Mouse (Mus musculus): ENCODE measurements around the gene Plxnd1. TPM values are rescaled to one million over a fixed set of nuclear protein-coding genes. Genes with fewer than 3 reads are reported as not detected.

The Plxnd1 gene
- polyA plus RNA-seq, 1 experiment from 2014 or later = 8.5 TPM

DNA sequence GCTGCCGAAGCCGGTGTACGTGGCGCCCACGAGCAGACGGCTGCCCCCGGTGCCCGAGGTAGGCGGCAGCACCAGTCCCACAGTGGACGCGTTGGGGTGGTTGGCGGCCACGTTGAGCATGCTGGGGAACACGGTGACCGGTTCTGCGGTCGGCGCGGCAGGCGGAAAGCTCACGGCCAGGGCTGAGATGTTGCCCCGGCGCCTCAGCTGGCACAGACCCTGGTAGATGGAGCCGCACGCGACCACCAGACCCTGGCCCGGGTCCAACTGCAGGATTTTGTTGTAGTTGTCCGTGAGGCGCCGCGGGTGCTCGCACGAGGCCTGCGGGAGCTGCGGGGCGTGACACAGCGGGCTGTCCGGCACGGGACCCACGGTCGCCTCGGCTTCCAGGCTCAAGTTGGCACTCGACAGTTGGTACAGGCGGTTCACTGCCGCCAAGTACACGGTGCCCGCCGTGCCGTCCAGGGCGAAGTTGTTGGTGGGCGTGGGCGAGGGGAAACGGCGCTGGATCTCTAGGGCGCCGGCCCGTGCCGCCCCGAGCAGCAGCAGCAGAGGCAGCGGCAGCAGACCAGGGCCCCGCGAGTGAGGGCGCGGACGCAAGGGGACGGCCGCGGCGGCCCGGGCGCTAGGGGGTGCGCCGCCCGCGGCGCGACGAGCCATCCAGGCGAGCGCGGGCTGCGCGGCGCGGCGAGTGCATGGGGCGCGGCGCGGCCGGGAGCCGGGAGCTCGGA is 494 bp downstream of the Plxnd1 start:
- Histone ChIP-seq H3K27me3 (replicated peaks; ENCODE audit: control insufficient read depth, insufficient read depth, low read length) (peaks cover 32% of the 10 kb centered on the region), H3K4me2 (ENCODE audit: low read length) (peak overlapping the region; percentile 94), H3K36me3 (ENCODE audit: control insufficient read depth, insufficient read depth, low read length) (no peaks in the 10 kb centered on the region), H3K9ac (ENCODE audit: low read depth, low read length) (peak overlapping the region; percentile 50), H3K4me3 (ENCODE audit: low read length) (peak overlapping the region; percentile 61), H3K9me3 (ENCODE audit: control insufficient read depth, low read length) (no peaks in the 10 kb centered on the region), H3K4me1 (ENCODE audit: control insufficient read depth, insufficient read depth, low read depth, low read length) (peaks cover 12% of the 10 kb centered on the region), H3K27ac (ENCODE audit: low read depth, low read length) (peak overlapping the region; percentile 13; the same call in 1 of the 2 replicates)
- ATAC-seq = peak; percentile 7; the same call in 1 of the 2 replicates
- 1% methylated on average over 56 of the region's 93 CpGs for WGBS

DNA sequence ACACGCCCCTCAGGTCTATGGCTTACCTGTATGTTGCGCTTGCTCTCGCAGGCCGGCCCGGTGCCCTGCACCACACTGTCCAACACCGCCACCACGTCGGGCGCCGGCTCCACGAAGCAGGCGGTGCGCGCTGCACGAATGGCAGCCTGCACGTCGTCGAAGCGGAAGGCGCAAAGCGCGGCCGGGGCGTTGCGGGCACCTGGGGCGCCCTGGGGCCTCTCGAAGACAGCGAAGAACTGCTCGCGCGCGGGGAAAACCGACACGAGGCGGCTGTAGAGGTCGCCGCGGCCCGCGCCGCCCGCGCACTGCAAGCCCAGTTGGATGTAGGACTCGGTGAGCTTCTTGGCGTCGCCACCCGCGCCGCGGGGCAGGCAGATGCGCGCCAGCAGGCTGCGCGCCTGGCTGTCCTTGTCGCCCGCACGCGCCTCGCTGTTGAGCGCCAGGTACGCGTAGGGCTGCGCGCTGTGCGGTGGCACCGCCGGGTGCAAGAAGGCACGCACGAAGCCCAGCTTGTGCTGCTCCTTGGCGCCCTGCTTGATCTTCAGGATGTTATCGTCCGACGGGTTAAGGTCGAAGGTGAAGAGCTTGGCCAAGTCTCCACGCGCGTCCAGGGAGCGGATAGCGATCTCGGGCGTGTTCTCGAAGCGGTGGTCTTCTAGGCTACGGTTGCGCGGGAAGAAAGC is 1.2 kb downstream of the Plxnd1 start:
- ATAC-seq = 0 out of 2 replicates have a peak, but pooled peaks have one; percentile 10
- Histone ChIP-seq H3K27ac (ENCODE audit: low read depth, low read length) (0 out of 2 replicates have a peak overlapping the region, but pooled peaks have one; percentile 12), H3K9ac (ENCODE audit: low read depth, low read length) (peak overlapping the region; percentile 50), H3K9me3 (ENCODE audit: control insufficient read depth, low read length) (no peaks in the 10 kb centered on the region), H3K4me3 (ENCODE audit: low read length) (peak overlapping the region; percentile 61), H3K4me1 (ENCODE audit: control insufficient read depth, insufficient read depth, low read depth, low read length) (peaks cover 12% of the 10 kb centered on the region), H3K27me3 (replicated peaks; ENCODE audit: control insufficient read depth, insufficient read depth, low read length) (peaks cover 34% of the 10 kb centered on the region), H3K36me3 (ENCODE audit: control insufficient read depth, insufficient read depth, low read length) (no peaks in the 10 kb centered on the region), H3K4me2 (ENCODE audit: low read length) (peak overlapping the region; percentile 94)
- WGBS = 2% methylated on average over 81 of the region's 86 CpGs

DNA sequence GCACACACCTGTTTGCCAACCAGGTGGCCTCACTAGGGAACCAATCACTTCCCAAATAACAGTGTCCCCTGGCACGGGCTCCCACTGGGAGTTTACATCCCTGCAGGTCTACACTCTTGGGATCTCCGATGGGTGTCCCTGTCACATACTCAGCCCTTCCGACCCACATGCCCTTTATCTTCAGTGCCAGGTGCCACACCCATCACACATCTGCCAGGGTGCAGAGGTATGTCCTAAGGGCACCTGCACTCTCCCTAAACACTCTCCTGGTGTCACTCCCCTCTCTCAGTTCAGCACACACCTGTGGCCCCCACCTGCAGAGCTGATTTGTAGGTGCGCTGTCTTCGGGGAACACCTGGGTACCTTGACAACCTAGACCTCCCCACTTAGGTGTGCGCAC is 1.8 kb downstream of the Plxnd1 start:
- ATAC-seq = no peak
- Histone ChIP-seq H3K36me3 (ENCODE audit: control insufficient read depth, insufficient read depth, low read length) (no peaks in the 10 kb centered on the region), H3K9ac (ENCODE audit: low read depth, low read length) (peak overlapping the region; percentile 50), H3K27ac (ENCODE audit: low read depth, low read length) (no peak overlapping the region), H3K4me1 (ENCODE audit: control insufficient read depth, insufficient read depth, low read depth, low read length) (peaks cover 12% of the 10 kb centered on the region), H3K9me3 (ENCODE audit: control insufficient read depth, low read length) (no peaks in the 10 kb centered on the region), H3K4me2 (ENCODE audit: low read length) (peak overlapping the region; percentile 94), H3K27me3 (replicated peaks; ENCODE audit: control insufficient read depth, insufficient read depth, low read length) (peaks cover 34% of the 10 kb centered on the region), H3K4me3 (ENCODE audit: low read length) (peak overlapping the region; percentile 61)
- WGBS = 42% methylated on average over 6 of the region's 6 CpGs

DNA sequence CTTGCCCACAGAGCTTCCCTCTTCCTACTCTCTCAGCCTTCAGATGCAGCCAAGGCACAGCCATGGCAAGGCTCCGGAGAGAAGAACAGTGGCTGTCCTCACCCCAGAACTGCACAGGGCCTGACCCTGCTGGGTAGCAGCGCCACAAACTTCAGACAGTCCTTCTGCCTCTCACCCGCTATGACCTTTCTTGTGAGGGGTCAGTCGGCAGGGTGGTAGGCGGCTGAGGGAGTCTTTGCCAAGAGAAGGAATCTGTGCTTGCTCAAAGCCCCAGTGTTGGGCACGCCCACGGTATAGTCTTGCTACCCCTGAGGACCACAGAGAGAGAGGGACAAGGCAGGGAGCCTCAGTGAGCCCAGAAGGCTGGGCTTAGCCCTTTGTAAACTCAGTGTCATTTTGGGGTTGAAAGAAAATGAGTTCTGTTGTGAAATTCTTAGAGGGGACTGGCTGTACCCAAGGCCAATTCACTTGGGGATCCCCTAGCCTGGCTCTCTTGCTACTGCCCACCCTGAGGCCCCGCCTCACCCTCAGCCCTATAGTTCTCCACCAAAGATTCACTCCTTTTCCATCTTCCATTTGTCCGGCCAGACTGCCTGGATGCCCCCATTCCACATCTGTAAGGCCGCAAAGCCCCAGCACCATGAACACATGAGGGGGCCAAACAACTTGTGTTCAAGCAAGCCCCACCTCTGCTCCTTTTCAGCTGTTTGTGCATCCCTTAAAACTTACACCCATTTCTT is 2.8 kb downstream of the Plxnd1 start:
- 33% methylated on average over 10 of the region's 10 CpGs for WGBS
- H3K4me3 ChIP-seq (ENCODE audit: low read length) = peak overlapping the region; percentile 61
- peaks cover 34% of the 10 kb centered on the region for H3K27me3 ChIP-seq (replicated peaks; ENCODE audit: control insufficient read depth, insufficient read depth, low read length)
- peaks cover 16% of the 10 kb centered on the region for H3K4me1 ChIP-seq (ENCODE audit: control insufficient read depth, insufficient read depth, low read depth, low read length)
- no peak overlapping the region for H3K27ac ChIP-seq (ENCODE audit: low read depth, low read length)
- H3K4me2 ChIP-seq (ENCODE audit: low read length) = peak overlapping the region; percentile 94
- no peak overlapping the region for H3K9ac ChIP-seq (ENCODE audit: low read depth, low read length)
- H3K36me3 ChIP-seq (ENCODE audit: control insufficient read depth, insufficient read depth, low read length) = no peaks in the 10 kb centered on the region
- H3K9me3 ChIP-seq (ENCODE audit: control insufficient read depth, low read length) = no peaks in the 10 kb centered on the region
- ATAC-seq = no peak

DNA sequence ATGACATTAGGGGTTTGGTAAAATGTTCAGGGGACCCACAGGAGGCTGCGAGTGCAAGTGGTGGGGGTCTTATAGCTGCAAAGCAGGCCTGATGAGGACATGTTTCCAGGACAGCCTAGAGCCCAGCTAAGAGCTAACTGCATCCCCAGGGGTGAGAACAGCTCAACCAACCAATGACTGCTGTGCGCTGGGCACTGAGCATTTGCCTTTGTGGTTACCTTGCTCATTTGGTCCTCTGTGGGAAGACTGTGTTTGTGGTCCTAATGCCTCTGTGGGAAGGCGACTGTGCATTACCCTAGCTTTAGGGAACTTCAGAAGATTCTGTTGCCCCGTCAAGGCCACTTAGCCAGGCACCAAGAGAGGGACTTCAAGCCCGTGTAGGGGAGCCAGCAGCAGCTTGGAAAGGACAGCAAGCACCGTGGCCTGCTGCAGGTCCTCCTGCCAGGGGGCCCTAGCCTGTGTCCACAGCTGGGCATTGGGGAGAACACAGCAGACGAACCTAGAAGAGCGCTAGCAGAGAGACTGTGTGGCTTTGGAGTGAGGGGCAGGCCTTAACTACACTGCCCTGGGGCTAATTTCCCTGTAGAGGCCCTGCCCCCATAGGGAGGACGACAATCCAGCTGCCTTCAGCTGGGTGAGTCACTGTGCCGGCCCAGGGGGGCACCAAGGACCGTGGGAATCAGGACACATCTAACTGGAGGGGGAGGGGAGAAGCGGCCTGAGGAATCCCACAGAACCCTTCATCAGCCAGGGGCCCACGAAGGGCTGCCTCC is 3.5 kb downstream of the Plxnd1 start:
- no peaks in the 10 kb centered on the region for H3K36me3 ChIP-seq (ENCODE audit: control insufficient read depth, insufficient read depth, low read length)
- peaks cover 34% of the 10 kb centered on the region for H3K27me3 ChIP-seq (replicated peaks; ENCODE audit: control insufficient read depth, insufficient read depth, low read length)
- ATAC-seq = no peak
- peak overlapping the region; percentile 35; the same call in 1 of the 2 replicates for H3K9ac ChIP-seq (ENCODE audit: low read depth, low read length)
- H3K4me1 ChIP-seq (ENCODE audit: control insufficient read depth, insufficient read depth, low read depth, low read length) = peaks cover 24% of the 10 kb centered on the region
- H3K4me3 ChIP-seq (ENCODE audit: low read length) = peak overlapping the region; percentile 61
- H3K4me2 ChIP-seq (ENCODE audit: low read length) = peak overlapping the region; percentile 94
- H3K27ac ChIP-seq (ENCODE audit: low read depth, low read length) = no peak overlapping the region
- 41% methylated on average over 10 of the region's 13 CpGs for WGBS
- no peaks in the 10 kb centered on the region for H3K9me3 ChIP-seq (ENCODE audit: control insufficient read depth, low read length)

DNA sequence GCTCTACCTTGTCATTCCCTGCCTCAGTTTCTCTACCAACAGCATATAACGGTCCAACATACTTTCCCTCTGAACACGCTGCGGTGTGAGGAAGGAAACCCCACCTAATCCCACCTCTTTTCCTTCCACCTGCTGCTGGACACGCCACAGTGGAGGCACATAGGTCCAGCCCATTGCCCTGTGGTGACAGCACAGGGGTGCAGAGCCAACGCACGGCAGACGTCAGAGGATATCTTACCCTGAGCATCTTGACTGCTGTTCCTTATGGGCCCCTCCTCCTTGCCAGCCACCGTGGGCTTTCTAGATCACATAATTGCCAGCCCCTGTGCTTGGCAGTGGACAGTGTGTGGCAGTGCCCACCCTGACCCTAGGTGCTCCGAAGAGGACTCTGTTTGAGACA is 4.3 kb downstream of the Plxnd1 start:
- Histone ChIP-seq H3K9ac (ENCODE audit: low read depth, low read length) (no peak overlapping the region), H3K36me3 (ENCODE audit: control insufficient read depth, insufficient read depth, low read length) (no peaks in the 10 kb centered on the region), H3K27ac (ENCODE audit: low read depth, low read length) (no peak overlapping the region), H3K4me3 (ENCODE audit: low read length) (no peak overlapping the region), H3K9me3 (ENCODE audit: control insufficient read depth, low read length) (no peaks in the 10 kb centered on the region), H3K4me1 (ENCODE audit: control insufficient read depth, insufficient read depth, low read depth, low read length) (peaks cover 28% of the 10 kb centered on the region), H3K27me3 (replicated peaks; ENCODE audit: control insufficient read depth, insufficient read depth, low read length) (peaks cover 30% of the 10 kb centered on the region), H3K4me2 (ENCODE audit: low read length) (0 out of 2 replicates have a peak overlapping the region, but pooled peaks have one; percentile 11)
- 85% methylated on average over 9 of the region's 9 CpGs for WGBS
- ATAC-seq = no peak

DNA sequence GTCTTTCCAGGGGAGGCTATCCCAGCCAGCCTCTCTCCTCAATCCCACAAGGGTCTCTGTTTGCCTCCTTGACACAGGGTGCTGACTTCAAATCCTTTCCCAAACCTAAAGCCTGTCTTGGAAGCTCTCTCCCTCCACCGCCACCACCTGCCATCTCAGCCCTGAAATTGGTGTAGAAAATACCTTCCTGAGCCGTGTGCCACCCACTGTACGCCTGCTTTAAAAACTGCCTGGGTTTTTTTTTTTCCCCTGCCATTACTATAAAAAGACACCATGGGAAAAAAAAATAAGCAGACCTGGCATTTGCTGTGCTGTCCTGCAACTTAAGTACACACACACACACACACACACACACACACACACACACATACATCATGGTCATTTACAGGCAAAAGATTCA is 4.7 kb downstream of the Plxnd1 start:
- no peak overlapping the region for H3K27ac ChIP-seq (ENCODE audit: low read depth, low read length)
- H3K27me3 ChIP-seq (replicated peaks; ENCODE audit: control insufficient read depth, insufficient read depth, low read length) = peaks cover 30% of the 10 kb centered on the region
- H3K4me2 ChIP-seq (ENCODE audit: low read length) = 0 out of 2 replicates have a peak overlapping the region, but pooled peaks have one; percentile 21
- H3K36me3 ChIP-seq (ENCODE audit: control insufficient read depth, insufficient read depth, low read length) = no peaks in the 10 kb centered on the region
- H3K9me3 ChIP-seq (ENCODE audit: control insufficient read depth, low read length) = no peaks in the 10 kb centered on the region
- ATAC-seq = no peak
- H3K4me3 ChIP-seq (ENCODE audit: low read length) = no peak overlapping the region
- no peak overlapping the region for H3K9ac ChIP-seq (ENCODE audit: low read depth, low read length)
- peaks cover 30% of the 10 kb centered on the region for H3K4me1 ChIP-seq (ENCODE audit: control insufficient read depth, insufficient read depth, low read depth, low read length)
- WGBS = 85% methylated on average over 3 of the region's 3 CpGs

DNA sequence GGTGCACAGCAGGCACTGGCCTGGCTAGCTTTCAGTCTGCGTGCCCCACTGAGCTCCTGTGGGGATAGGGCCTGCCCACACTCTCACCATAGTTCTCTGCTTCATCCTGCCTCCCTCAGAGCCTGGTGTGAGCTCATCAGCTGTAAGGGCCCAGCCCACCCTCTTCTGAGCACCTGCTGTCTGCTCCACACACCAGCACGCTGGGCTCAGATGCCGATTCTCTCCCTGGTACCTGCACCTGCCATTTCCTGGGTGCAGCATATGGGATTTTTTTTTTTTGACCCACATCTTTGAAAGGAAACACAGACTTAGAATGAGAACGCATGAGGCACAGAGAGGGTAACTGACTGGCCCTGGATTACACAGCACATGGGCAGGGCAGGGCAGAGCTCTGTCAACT is 5.2 kb downstream of the Plxnd1 start:
- ATAC-seq = no peak
- no peaks in the 10 kb centered on the region for H3K36me3 ChIP-seq (ENCODE audit: control insufficient read depth, insufficient read depth, low read length)
- peaks cover 30% of the 10 kb centered on the region for H3K27me3 ChIP-seq (replicated peaks; ENCODE audit: control insufficient read depth, insufficient read depth, low read length)
- peaks cover 33% of the 10 kb centered on the region for H3K4me1 ChIP-seq (ENCODE audit: control insufficient read depth, insufficient read depth, low read depth, low read length)
- no peak overlapping the region for H3K4me3 ChIP-seq (ENCODE audit: low read length)
- 62% methylated on average over 4 of the region's 4 CpGs for WGBS
- H3K27ac ChIP-seq (ENCODE audit: low read depth, low read length) = no peak overlapping the region
- H3K4me2 ChIP-seq (ENCODE audit: low read length) = no peak overlapping the region
- H3K9me3 ChIP-seq (ENCODE audit: control insufficient read depth, low read length) = no peaks in the 10 kb centered on the region
- no peak overlapping the region for H3K9ac ChIP-seq (ENCODE audit: low read depth, low read length)

Data from hindbrain, embryonic 16.5 days (tissue).